Mouse (Mus musculus) right cerebral cortex, postnatal 4 days (tissue): ENCODE data around the gene Gna14.

Experiments used
- DNase-seq: peaks from one replicate; pipeline ENCODE4 v3.0.0-alpha.2; 2022

The Gna14 gene

GRCm38 (mm10) chr19:16518569-16518968, 83.0 kb downstream of the Gna14 start:
- no peak for DNase-seq

DNA sequence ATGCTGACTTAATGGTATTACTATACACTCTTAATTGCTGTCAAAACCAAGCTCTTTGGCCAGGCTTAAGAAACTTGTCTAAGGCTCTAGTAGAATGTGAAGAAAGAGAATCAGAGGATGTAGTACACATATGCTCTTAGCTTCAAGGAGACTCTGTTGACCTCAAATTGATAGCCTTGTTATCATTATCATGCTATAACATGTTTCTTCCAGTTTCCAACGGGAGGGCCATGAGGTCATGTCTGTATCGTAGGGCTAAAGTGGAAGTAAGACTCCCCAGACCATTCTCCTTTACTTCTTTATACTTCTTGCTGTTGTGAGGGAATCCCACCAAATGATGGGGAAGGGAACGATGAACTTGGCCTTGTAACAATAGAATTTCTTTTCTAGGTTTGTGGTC, 85.0 kb downstream of the Gna14 start:
- DNase-seq = no peak

- no peak for DNase-seq
Observed at GRCm38 (mm10) chr19:16526302-16526880, 90.8 kb downstream of the Gna14 start.

DNA sequence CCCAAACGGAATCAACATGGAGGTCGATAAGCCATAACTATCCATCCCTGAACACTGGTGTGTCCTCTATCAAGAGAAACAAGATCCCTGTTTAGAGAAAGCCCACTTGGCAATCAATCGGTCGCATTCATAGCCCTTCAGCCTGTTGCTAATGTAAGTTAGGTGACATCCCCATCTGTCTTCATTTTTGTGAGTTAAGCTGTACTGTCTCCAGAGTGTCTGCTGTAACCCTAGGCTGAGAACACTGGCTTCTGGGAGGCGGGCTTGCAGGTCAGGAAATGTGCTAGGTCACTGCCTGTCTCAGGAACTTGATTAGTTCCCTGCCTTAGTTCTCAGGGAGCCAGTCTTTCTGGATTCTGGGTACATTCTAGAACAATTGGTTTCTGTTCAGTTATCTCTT, 91.5 kb downstream of the Gna14 start:
- no peak for DNase-seq

DNA sequence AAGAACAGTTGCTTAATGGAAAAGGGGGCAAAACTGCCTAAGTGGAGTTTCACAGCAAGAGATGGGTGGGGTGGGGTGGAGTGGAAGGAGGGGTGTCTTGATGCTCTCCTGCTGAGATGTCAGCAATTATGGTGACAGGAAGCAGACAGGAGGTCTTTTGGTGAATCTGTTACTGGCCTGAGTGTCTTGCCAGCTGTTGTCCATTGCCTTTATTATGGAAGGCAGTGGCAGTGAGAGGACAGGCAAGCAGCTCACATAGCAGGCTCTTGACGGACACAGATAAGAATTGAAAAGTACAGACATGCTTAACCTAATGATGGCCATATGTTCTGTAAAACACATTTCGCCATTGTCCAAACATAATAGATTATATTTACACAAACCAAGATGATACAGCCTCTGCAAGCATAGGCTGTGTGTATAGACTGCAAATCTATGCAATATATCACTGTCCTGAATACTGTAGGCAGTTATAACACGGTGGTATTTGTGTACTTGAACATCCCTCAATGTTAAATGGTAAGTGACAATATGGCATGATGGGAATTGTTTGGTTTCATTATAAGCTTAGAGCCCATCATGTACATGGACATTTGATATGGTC, 92.8 kb downstream of the Gna14 start:
- no peak for DNase-seq

- no peak for DNase-seq
Observed at GRCm38 (mm10) chr19:16529293-16529920, 93.8 kb downstream of the Gna14 start.

DNA sequence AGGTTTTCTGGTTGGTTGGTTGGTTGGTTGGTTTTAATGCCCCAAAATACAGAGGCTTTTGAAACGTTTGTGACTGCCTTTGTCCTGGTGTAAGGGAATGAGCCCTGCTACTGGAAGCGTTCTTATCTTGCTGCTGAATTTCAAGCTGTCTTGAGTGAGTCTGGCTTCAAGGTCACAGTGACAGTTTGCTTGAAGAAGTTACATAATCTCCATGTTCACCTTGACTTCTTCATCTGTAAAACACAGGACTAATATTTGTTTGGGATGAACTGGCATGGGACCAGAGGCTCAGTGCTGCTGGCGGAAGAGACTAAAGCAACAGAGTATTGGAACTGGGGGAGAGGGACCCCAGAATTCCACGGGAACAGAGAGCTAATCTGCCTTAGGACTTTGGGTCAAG, 94.4 kb downstream of the Gna14 start:
- no peak for DNase-seq

GRCm38 (mm10) chr19:16534311-16534710, 98.7 kb downstream of the Gna14 start:
- no peak for DNase-seq

DNA sequence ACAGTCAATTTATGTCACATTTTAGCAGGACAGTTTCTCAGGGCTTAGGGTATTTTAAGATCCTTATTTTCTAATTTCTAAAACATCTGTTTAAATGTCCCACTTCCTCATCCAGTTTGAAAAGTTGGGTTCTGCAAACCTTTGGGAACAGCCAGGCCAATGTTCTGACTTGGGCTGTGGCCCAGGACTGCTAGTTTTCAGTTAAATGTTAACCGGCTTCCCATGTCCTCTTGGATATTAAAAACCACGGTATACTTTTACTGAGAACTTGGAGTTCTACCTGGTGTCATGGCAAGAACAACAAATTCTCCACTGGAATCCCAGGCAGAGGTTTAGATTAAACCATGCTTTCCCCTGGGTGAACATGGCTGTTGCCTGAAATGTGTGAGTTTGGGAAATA, 102.9 kb downstream of the Gna14 start:
- no peak for DNase-seq

DNA sequence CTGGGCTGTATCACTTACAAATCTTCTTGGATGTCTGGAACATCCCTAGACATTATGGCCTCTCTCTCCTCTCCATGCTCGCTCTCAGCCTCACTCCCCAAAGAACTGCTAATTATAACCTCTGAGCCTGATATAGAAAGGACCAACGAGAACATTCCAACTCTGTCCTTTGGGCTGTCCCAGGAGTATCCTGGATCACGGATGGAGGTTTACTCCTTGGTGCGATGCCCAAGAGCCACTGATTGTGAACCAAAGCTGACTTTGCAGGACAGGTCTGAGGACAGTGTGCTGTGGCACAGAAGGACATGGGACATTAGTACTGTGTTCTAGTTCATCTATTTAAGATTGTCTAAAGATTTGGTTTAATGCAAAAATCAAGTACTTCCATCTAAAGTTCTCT, 108.1 kb downstream of the Gna14 start:
- no peak for DNase-seq

- DNase-seq = no peak
Observed at GRCm38 (mm10) chr19:16556988-16557387, 121.4 kb downstream of the Gna14 start.

DNA sequence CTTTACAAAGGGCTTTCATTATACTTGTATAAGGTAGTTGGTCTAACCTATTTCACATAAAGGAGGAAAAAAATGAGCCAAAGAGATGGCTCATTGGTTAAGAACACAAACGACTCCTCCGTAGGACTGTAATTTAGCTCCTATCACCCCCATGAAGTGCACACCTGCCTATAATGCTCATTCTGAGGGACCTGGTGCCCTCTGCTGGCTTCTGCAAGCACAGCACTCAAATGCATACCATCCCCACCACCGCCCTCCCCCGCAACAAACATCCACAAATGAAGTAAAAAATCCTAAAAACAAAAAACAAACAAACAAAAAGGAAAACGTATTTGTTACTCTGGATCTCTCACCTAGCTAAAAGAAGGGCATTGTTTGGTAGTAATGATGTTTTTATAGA, 122.4 kb downstream of the Gna14 start:
- DNase-seq = no peak

DNA sequence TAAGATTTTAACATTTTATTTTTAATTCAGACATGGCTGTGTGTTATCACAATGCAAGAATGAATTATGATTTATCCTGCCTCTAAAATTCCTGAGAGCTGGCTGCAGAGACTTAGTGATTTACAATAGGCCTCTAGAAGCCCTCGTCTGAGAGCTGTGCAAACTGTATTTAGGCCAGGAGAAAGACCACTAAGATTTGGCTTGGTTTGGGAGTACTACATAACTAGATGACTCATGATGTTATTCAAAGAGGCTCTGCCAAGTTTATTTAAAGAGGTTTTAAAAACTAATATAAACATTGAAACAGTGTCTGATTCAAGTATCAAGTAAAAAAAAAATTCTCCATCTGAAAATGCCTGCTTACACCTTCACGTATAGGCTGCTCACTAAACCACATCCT, 123.0 kb downstream of the Gna14 start:
- DNase-seq = no peak

GRCm38 (mm10) chr19:16559243-16559896, 123.8 kb downstream of the Gna14 start:
- DNase-seq = no peak

DNA sequence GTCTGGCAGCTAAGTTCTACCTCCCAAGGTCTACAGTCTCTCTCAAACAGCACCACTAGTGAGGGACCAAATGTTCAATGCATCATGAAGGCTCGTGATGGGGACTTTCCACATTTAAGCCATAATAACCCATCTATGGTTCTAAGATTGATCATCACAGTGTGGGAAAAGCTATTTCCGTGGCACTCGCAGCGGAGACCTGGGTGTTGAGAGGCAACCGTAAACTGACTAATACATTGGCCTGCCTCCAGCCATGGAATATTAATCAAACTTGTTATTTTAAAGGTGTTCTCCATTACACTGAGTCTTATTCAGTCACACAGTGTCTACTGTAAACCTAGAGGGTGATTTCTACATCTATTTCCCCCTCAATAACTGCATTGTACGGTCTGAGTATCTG, 127.1 kb downstream of the Gna14 start:
- DNase-seq = no peak

DNA sequence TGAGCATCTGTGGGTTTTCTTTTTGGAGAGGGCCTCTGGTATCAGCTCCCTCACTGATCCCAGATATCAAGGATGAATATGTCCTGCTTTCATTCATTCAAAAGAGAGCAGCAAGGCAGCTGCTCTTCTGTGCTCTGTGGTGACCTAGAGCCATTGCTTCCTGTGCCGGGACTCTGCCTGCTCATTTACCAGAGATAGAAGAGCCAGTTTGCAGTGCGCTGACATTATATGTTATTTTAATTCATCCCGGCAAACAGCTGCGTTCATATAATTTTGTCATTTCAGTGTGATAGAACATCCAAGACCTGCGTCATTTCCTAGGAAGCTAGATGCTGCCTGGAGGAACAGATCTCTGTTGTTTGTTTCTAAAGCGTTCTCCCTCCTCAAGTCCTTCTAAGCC, 141.2 kb downstream of the Gna14 start:
- no peak for DNase-seq

GRCm38 (mm10) chr19:16579656-16580260, 144.2 kb downstream of the Gna14 start:
- DNase-seq = no peak

DNA sequence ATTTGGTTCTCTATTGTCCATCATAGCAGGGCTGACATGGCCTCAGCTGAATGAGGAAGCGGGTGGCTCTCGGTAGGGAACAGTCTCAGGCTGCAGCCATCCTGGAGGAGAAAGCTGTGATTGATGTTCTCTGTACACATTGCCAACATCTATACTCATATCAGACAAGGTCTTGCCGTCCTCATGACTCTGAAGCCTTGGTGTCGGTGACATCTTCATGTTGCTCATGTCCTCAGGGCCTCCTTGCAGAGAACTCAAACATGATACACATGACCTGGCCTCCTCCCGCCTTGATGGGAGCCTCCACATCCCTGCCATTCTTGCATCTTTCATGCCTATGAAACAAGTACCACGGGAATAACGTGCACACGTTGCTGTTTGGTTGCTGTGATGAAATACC, 144.9 kb downstream of the Gna14 start:
- DNase-seq = no peak

DNA sequence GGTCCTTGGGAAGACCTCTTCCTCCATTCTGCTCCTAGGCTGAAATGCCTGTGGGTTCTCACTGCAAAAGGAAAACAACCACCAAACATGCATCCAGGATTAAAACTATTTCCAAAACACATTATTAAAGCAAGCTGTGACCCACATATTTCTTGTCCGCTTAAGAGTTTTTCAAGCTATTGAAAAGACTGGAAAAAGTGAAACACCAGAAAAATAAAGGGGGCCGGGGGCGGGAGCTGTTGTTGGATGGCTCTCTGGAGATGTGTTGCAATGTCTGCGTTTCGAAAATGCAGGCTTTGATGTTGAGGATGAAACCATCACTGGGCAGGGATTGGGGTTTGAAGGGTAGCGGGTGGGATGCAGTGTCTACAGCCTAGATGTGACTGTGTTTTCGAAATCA, 149.0 kb downstream of the Gna14 start:
- no peak for DNase-seq

DNA sequence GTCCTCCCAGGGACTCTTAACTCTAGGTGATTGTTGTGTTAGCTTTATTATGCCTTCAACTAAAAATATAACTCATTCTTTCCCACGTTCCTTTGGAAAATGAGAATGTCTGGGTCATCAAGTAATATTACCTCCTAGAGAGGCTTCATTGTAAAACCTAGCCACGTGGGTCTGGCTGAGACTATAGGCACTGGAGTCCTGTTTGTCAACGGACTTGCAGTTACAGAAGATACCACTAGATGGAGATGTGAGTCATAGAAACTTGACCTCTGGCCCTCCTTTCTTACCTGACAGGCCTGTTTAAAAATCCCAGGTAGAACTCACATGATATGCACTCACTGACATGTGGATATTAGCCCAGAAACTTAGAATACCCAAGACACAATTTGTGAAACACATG, 149.8 kb downstream of the Gna14 start:
- DNase-seq = no peak

DNA sequence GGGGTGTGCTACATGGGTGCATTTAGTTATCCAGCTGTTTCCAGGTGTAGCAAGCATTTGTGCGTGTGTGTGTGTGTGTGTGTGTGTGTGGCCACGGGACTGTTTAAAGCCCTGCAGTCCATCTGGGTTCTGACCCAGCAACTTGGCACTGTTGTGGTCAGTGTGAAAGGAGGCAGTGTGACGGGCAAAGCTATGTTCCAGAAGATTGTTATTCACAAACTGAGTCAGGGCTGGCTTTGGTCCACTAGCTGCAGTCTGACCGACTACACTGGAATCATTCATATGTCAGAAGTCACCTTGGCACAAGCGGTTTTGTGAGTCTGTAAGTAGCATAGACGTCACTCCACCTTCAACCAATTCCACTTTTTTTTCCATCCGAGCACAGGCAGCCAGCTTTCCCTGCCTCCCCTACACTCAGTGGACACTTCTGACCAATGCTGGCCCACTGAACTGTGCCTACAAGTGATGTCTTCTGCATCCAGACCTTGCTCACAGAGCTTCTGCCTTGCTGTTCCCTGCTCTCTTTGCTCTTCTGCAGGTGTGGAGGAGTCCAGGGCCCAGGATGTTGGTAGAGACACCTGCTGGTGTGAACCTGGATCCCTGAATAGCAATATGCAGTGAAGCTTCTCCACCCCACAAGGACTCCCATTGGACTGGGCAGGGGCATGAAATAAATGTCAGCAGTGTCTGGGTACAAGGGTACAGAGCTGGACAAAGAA, 157.9 kb downstream of the Gna14 start:
- no peak for DNase-seq

GRCm38 (mm10) chr19:16593975-16594317, 158.4 kb downstream of the Gna14 start:
- DNase-seq = no peak

DNA sequence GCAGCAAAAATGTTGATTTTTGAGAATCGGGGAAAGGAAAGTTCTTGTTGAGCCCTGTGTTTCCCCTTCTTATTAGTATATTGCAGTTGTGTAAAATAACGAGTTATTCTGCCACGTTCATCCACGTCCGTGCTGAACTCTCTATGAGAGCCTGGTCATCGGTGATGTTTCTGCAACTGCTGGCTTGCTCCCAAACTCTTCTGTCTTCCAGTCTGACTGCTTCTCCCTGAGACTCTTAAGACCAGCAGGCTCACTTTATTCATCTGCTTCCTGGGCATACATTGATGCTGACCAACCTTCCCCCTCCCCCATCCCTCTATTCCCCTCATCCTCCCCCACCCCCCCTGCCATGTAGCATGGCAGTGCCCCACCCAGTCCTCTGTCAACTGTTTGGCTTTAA, 161.7 kb downstream of the Gna14 start:
- DNase-seq = no peak
